Mouse (Mus musculus) MEL (cell line): ENCODE measurements around the gene Mmab. TPM values are rescaled to one million over a fixed set of nuclear protein-coding genes. Genes with fewer than 3 reads are reported as not detected.

ENCODE experiments used
- DNase-seq: peaks from one replicate; pipeline ENCODE4 v3.0.0; 2011; ENCODE audit warnings: low read depth, low spot score
- H3K27ac ChIP-seq: 2 replicates; pipeline ENCODE4 v1.5.1; 2012; ENCODE audit warnings: low read depth, mild to moderate bottlenecking, control low read depth, low read length, moderate library complexity; ENCODE audit not compliant: control insufficient read depth
- H3K27me3 ChIP-seq, 2 experiments: fragments of 150-350 bp in 1 of 2; sonication (generic) in 1 of 2; 2 replicates each; pipeline ENCODE4 v1.6.1; 2012; ENCODE audit warnings: low read length in 2 of 2, mild to moderate bottlenecking in 2 of 2, improper control_type of control experiment in 1 of 2, moderate library complexity in 1 of 2; ENCODE audit not compliant: insufficient read depth in 2 of 2, control insufficient read depth in 1 of 2
- H3K36me3 ChIP-seq, 2 experiments: 2 replicates each; pipeline ENCODE4 v1.6.1; 2012 to 2014; ENCODE audit warnings: low read length in 2 of 2, improper control_type of control experiment in 1 of 2, inconsistent platforms in 1 of 2, mild to moderate bottlenecking in 1 of 2; ENCODE audit not compliant: insufficient read depth in 2 of 2, control insufficient read depth in 1 of 2
- H3K4me1 ChIP-seq, 2 experiments: fragments of 150-350 bp in 1 of 2; sonication (generic) in 1 of 2; 2 replicates each; pipeline ENCODE4 v1.6.1; 2012; ENCODE audit warnings: low read length in 2 of 2, improper control_type of control experiment in 1 of 2, mild to moderate bottlenecking in 1 of 2; ENCODE audit not compliant: insufficient read depth in 2 of 2, control insufficient read depth in 1 of 2
- H3K4me3 ChIP-seq, 2 experiments: fragments of 150-350 bp in 1 of 2; sonication (generic) in 1 of 2; 2 replicates each; pipeline ENCODE4 v1.5.1; 2012; ENCODE audit warnings: low read depth in 2 of 2, low read length in 2 of 2, mild to moderate bottlenecking in 2 of 2, moderate library complexity in 2 of 2, control low read depth in 1 of 2, improper control_type of control experiment in 1 of 2; ENCODE audit not compliant: control insufficient read depth in 1 of 2, insufficient read depth in 1 of 2
- H3K79me2 ChIP-seq: 2 replicates; pipeline ENCODE4 v1.6.1; 2012; ENCODE audit warnings: mild to moderate bottlenecking, low read length, moderate library complexity; ENCODE audit not compliant: control insufficient read depth, poor library complexity, insufficient read depth
- H3K9ac ChIP-seq: 2 replicates; pipeline ENCODE4 v1.6.1; 2012; ENCODE audit warnings: low read depth, mild to moderate bottlenecking, control low read depth, low read length, moderate library complexity; ENCODE audit not compliant: control insufficient read depth, poor library complexity, severe bottlenecking
- H3K9me3 ChIP-seq: fragments of 150-350 bp; sonication (generic); replicated peaks from 2 replicates; pipeline ENCODE4 v1.6.1; 2012; ENCODE audit warnings: mild to moderate bottlenecking, low read length, improper control_type of control experiment, moderate library complexity; ENCODE audit not compliant: insufficient read depth
- BHLHE40 ChIP-seq: IDR thresholded peaks from 2 replicates; pipeline ENCODE4 v1.6.1; 2012; ENCODE audit warnings: low read depth, mild to moderate bottlenecking, inconsistent platforms, low read length, improper control_type of control experiment, borderline replicate concordance
- ELF1 ChIP-seq: IDR thresholded peaks from 2 replicates; pipeline ENCODE4 v1.6.1; 2014; ENCODE audit warnings: low read depth, mild to moderate bottlenecking, inconsistent platforms, low read length, improper control_type of control experiment, moderate library complexity
- EP300 ChIP-seq, 2 experiments: IDR thresholded peaks; 2 replicates each; pipeline ENCODE4 v1.6.1; 2011; ENCODE audit warnings: improper control_type of control experiment in 2 of 2, low read length in 2 of 2, low read depth in 1 of 2, mild to moderate bottlenecking in 1 of 2
- ETS1 ChIP-seq: IDR thresholded peaks from 2 replicates; pipeline ENCODE4 v1.6.1; 2012; ENCODE audit warnings: low read depth, mild to moderate bottlenecking, inconsistent platforms, low read length, improper control_type of control experiment, moderate library complexity
- HCFC1 ChIP-seq: IDR thresholded peaks from 2 replicates; pipeline ENCODE4 v1.6.1; 2012; ENCODE audit warnings: low read depth, mild to moderate bottlenecking, inconsistent platforms, low read length, improper control_type of control experiment, moderate library complexity
- KAT2A ChIP-seq: conservative IDR thresholded peaks from 2 replicates; pipeline ENCODE4 v1.6.1; 2012; ENCODE audit warnings: low read depth, low read length, improper control_type of control experiment, inconsistent platforms
- MAFK ChIP-seq: IDR thresholded peaks from 2 replicates; pipeline ENCODE4 v1.6.1; 2011; ENCODE audit warnings: low read depth, mild to moderate bottlenecking, low read length, improper control_type of control experiment, borderline replicate concordance
- MAZ ChIP-seq: IDR thresholded peaks from 2 replicates; pipeline ENCODE4 v1.6.1; 2012; ENCODE audit warnings: low read depth, mild to moderate bottlenecking, inconsistent platforms, low read length, improper control_type of control experiment
- MEF2A ChIP-seq: IDR thresholded peaks from 2 replicates; pipeline ENCODE4 v1.6.1; 2014; ENCODE audit warnings: low read depth, mild to moderate bottlenecking, inconsistent platforms, low read length, improper control_type of control experiment; ENCODE audit not compliant: poor library complexity, insufficient replicate concordance, severe bottlenecking; ENCODE audit errors: extremely low read depth
- MXI1 ChIP-seq: IDR thresholded peaks from 2 replicates; pipeline ENCODE4 v1.6.1; 2011; ENCODE audit warnings: mild to moderate bottlenecking, low read depth, low read length, improper control_type of control experiment
- MYB ChIP-seq: IDR thresholded peaks from 2 replicates; pipeline ENCODE4 v1.6.1; 2011; ENCODE audit warnings: mild to moderate bottlenecking, low read depth, low read length, improper control_type of control experiment
- NELFE ChIP-seq: IDR thresholded peaks from 2 replicates; pipeline ENCODE4 v1.6.1; 2011; ENCODE audit warnings: low read depth, low read length, improper control_type of control experiment
- POLR2A ChIP-seq, 2 experiments: IDR thresholded peaks; 2 replicates each; pipeline ENCODE4 v1.6.1; 2011 to 2012; ENCODE audit warnings: low read length in 2 of 2, mild to moderate bottlenecking in 2 of 2, control low read depth in 1 of 2, improper control_type of control experiment in 1 of 2, low read depth in 1 of 2, moderate library complexity in 1 of 2; ENCODE audit not compliant: control insufficient read depth in 1 of 2, insufficient read depth in 1 of 2, poor library complexity in 1 of 2
- POLR2AphosphoS2 ChIP-seq: IDR thresholded peaks from 2 replicates; pipeline ENCODE4 v1.6.1; 2011; ENCODE audit warnings: low read length, improper control_type of control experiment
- POLR2AphosphoS5 ChIP-seq: IDR thresholded peaks from 2 replicates; pipeline ENCODE4 v1.6.1; 2012; ENCODE audit warnings: low read depth, borderline replicate concordance, mild to moderate bottlenecking, inconsistent platforms, low read length, moderate library complexity, mixed read lengths
- RCOR1 ChIP-seq: IDR thresholded peaks from 2 replicates; pipeline ENCODE4 v1.6.1; 2012; ENCODE audit warnings: low read depth, mild to moderate bottlenecking, inconsistent platforms, low read length, improper control_type of control experiment
- SIN3A ChIP-seq: IDR thresholded peaks from 2 replicates; pipeline ENCODE4 v1.6.1; 2012; ENCODE audit warnings: low read length, improper control_type of control experiment, inconsistent platforms
- SMC3 ChIP-seq: IDR thresholded peaks from 2 replicates; pipeline ENCODE4 v1.6.1; 2011; ENCODE audit warnings: low read depth, low read length, improper control_type of control experiment
- TBP ChIP-seq: IDR thresholded peaks from 2 replicates; pipeline ENCODE4 v1.8.0; 2011; ENCODE audit warnings: low read depth, low read length, improper control_type of control experiment
- UBTF ChIP-seq: IDR thresholded peaks from 2 replicates; pipeline ENCODE4 v1.6.1; 2012; ENCODE audit warnings: low read depth, mild to moderate bottlenecking, inconsistent platforms, low read length, improper control_type of control experiment, moderate library complexity, borderline replicate concordance; ENCODE audit not compliant: insufficient read depth
- USF1 ChIP-seq: IDR thresholded peaks from 2 replicates; pipeline ENCODE4 v1.6.1; 2014; ENCODE audit warnings: low read depth, mild to moderate bottlenecking, inconsistent platforms, low read length, improper control_type of control experiment, moderate library complexity
- USF2 ChIP-seq, 2 experiments: IDR thresholded peaks; 2 replicates each; pipeline ENCODE4 v1.6.1; 2011 to 2012; ENCODE audit warnings: improper control_type of control experiment in 2 of 2, low read length in 2 of 2, borderline replicate concordance in 1 of 2, inconsistent platforms in 1 of 2, low read depth in 1 of 2, mild to moderate bottlenecking in 1 of 2; ENCODE audit not compliant: insufficient read depth in 1 of 2
- ZC3H11A ChIP-seq: IDR thresholded peaks from 2 replicates; pipeline ENCODE4 v1.6.1; 2012; ENCODE audit warnings: low read depth, mild to moderate bottlenecking, inconsistent platforms, low read length, improper control_type of control experiment
- ZKSCAN1 ChIP-seq: IDR thresholded peaks from 2 replicates; pipeline ENCODE4 v1.6.1; 2012; ENCODE audit warnings: low read depth, mild to moderate bottlenecking, inconsistent platforms, low read length, improper control_type of control experiment, moderate library complexity
- ZMIZ1 ChIP-seq: IDR thresholded peaks from 2 replicates; pipeline ENCODE4 v1.6.1; 2012; ENCODE audit warnings: low read depth, mild to moderate bottlenecking, inconsistent platforms, low read length, improper control_type of control experiment, moderate library complexity
- ZNF384 ChIP-seq: IDR thresholded peaks from 2 replicates; pipeline ENCODE4 v1.6.1; 2012; ENCODE audit warnings: low read depth, mild to moderate bottlenecking, inconsistent platforms, low read length, improper control_type of control experiment
- polyA plus RNA-seq, 2 experiments: library from polyadenylated mRNA; stranded (reverse) in 1 of 2; unstranded in 1 of 2; fragments of >175 nt in 1 of 2; fragments of >200 nt in 1 of 2; gene quantifications; 2 replicates each; pipeline versions ENCODE4 v1.2.1 to v1.2.4; 2012; ENCODE audit warnings: low replicate concordance in 2 of 2, low read depth in 1 of 2; ENCODE audit not compliant: insufficient read length in 2 of 2, insufficient read depth in 1 of 2, missing spikeins in 1 of 2
- total RNA-seq: library from RNA; depleted of rRNA; stranded (reverse); fragments of 300-350 nt; gene quantifications from 2 replicates; pipeline ENCODE4 v1.2.3, GENCODE M21; 2012

The Mmab gene
- total and polyA plus RNA-seq, 3 experiments, result 10.4 to 21.0 TPM; not detected in 1

DNA sequence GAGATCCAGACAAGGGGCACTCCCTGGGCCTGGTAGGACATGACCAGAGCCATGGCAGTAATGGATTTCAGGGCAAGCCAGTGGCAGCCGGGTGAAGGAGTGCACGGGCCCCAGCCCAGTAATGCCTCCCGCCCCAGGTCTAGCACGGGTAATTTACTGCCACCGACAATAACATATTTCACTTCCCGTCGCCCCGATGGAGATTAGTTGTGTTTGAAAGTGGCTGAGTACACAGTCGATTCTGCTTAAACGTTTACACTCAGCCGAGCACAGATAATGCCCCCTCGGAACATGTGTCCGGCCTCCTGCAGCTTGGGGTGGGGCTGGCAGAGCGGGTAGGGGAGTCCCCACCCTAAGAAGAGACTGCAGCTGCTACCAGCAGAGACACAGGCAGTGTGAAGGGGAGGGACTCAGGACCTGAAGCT is 38.7 kb upstream of the Mmab start:
- H3K79me2 ChIP-seq, result peaks cover 15% of the 10 kb centered on the region
- peak; percentile 67 for DNase-seq
- H3K4me1 ChIP-seq, result peaks cover 0 to 29% of the 10 kb centered on the region in 2 experiments; a peak in 2 of 4 replicates
- no peak for TF ChIP-seq USF1
- no peak for TF ChIP-seq RCOR1
- TF ChIP-seq MAZ, result peak; percentile 65
- no peak for TF ChIP-seq BHLHE40
- TF ChIP-seq SIN3A, result peak; percentile 71
- TF ChIP-seq ETS1, result peak; percentile 35; the same call in 1 of the 2 replicates
- TF ChIP-seq POLR2AphosphoS5, result no peak
- TF ChIP-seq POLR2A (IDR thresholded peaks at IDR 0.05; ENCODE audit: control insufficient read depth in 1 of 2, insufficient read depth in 1 of 2, low read depth in 1 of 2, low read length in 2 of 2, poor library complexity in 1 of 2), result peak; percentile 26 to 37; a peak in 1 of 4 replicates
- no peak for TF ChIP-seq MYB
- no peak for TF ChIP-seq TBP
- no peak for TF ChIP-seq MXI1
- TF ChIP-seq ZMIZ1, result 0 out of 2 replicates have a peak, but pooled peaks have one; percentile 34
- TF ChIP-seq MEF2A, result no peak
- no peak for TF ChIP-seq ELF1
- TF ChIP-seq POLR2AphosphoS2, result peak; percentile 78; the same call in 1 of the 2 replicates
- TF ChIP-seq ZNF384, result no peak
- TF ChIP-seq NELFE, result no peak; the same call in 1 of the 2 replicates
- no peak for TF ChIP-seq UBTF
- H3K9me3 ChIP-seq, result no peaks in the 10 kb centered on the region
- peak overlapping the region; percentile 30; the same call in 1 of the 2 replicates for H3K27ac ChIP-seq
- no peaks in the 10 kb centered on the region for H3K27me3 ChIP-seq
- H3K9ac ChIP-seq, result peak overlapping the region; percentile 6; the same call in 1 of the 2 replicates
- peak overlapping the region in 1 of 2 experiments; percentile 7; a peak in 1 of 4 replicates for H3K4me3 ChIP-seq
- peaks cover 0 to 6% of the 10 kb centered on the region in 2 experiments; a peak in 2 of 4 replicates for H3K36me3 ChIP-seq

DNA sequence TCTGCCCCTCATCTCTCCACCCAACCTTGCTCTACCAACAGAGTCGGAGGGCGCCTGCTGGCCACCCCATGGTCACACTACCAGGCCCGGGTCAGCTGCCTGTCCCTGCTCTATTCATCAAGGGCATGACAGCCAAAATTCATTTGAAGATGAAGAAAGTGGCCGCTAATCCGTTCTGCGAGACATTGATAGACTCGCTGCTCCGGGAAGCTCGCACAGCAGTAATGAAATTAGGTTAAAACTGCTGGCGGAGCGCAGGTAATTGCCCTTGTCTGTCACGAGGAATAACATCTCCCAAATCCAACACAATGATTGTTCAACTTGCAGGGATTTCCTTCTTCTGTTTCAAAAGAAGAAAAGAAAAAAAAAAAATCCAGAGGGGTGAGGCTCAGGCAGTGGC is 34.4 kb upstream of the Mmab start:
- peaks cover 0 to 12% of the 10 kb centered on the region in 2 experiments; a peak in 1 of 4 replicates for H3K4me1 ChIP-seq
- no peak overlapping the region for H3K4me3 ChIP-seq
- no peaks in the 10 kb centered on the region for H3K36me3 ChIP-seq
- H3K27ac ChIP-seq, result no peak overlapping the region
- no peak overlapping the region for H3K9ac ChIP-seq
- no peaks in the 10 kb centered on the region for H3K27me3 ChIP-seq
- DNase-seq, result no peak
- TF ChIP-seq USF1 (no peak), MAZ (no peak), EP300 (IDR thresholded peaks at IDR 0.05; ENCODE audit: low read depth in 1 of 2, low read length in 2 of 2) (no peak), ZKSCAN1 (no peak), MAFK (no peak), KAT2A (no peak), UBTF (no peak), ZC3H11A (no peak), USF2 (IDR thresholded peaks at IDR 0.05; ENCODE audit: borderline replicate concordance in 1 of 2, insufficient read depth in 1 of 2, low read depth in 1 of 2, low read length in 2 of 2) (no peak), MEF2A (no peak), ETS1 (no peak), SMC3 (no peak), HCFC1 (no peak), ZNF384 (no peak), MYB (no peak)
- TF ChIP-seq, all 39 proteins: peak for 0
- Histone ChIP-seq H3K79me2 (no peaks in the 10 kb centered on the region), H3K9me3 (no peaks in the 10 kb centered on the region)
